Comparison of ENCODE assay signal across 31 mouse cellular contexts in genomic region chr5:133833217-133833616, GRCm38 (mm10).
"Had no signal": no experiment of that assay in that cellular context is flagged by ENCODE, and none has a peak within 500 bp of the region (broad histone marks: within the 10 kb centered on the region; RNA-seq: fewer than 3 reads in every experiment).

No protein-coding gene starts in this region.

- H3K9me3 ChIP-seq: limb, embryonic 10.5 days; limb, embryonic 12.5 days; limb, embryonic 13.5 days; limb, embryonic 15.5 days; liver, embryonic 12.5 days; lung, embryonic 15.5 days; midbrain, embryonic 12.5 days; midbrain, embryonic 13.5 days; midbrain, embryonic 15.5 days; neural tube, embryonic 12.5 days had no signal

- H3K4me1 ChIP-seq: limb, embryonic 15.5 days; liver, embryonic 12.5 days; liver, embryonic 13.5 days; liver, embryonic 15.5 days; lung, embryonic 15.5 days; megakaryocyte, embryonic 14.5 days; midbrain, embryonic 12.5 days; midbrain, embryonic 13.5 days; midbrain, embryonic 15.5 days; neural tube, embryonic 12.5 days had no signal

- H3K27me3 ChIP-seq: limb, embryonic 12.5 days; limb, embryonic 13.5 days; limb, embryonic 15.5 days; liver, embryonic 12.5 days; liver, embryonic 13.5 days; liver, embryonic 15.5 days; lung, embryonic 15.5 days; megakaryocyte, embryonic 14.5 days; midbrain, embryonic 12.5 days; midbrain, embryonic 13.5 days; midbrain, embryonic 15.5 days; neural tube, embryonic 12.5 days had no signal

- H3K4me2 ChIP-seq: limb, embryonic 12.5 days; limb, embryonic 13.5 days; limb, embryonic 15.5 days; liver, embryonic 11.5 days; liver, embryonic 12.5 days; liver, embryonic 13.5 days; liver, embryonic 15.5 days; lung, embryonic 14.5 days; lung, embryonic 15.5 days; midbrain, embryonic 12.5 days; midbrain, embryonic 13.5 days; midbrain, embryonic 15.5 days; neural tube, embryonic 12.5 days had no signal

- H3K9ac ChIP-seq: limb, embryonic 12.5 days; limb, embryonic 13.5 days; limb, embryonic 15.5 days; liver, embryonic 12.5 days; liver, embryonic 13.5 days; liver, embryonic 14.5 days; liver, embryonic 15.5 days; liver, postnatal 0 days; lung, embryonic 14.5 days; lung, embryonic 15.5 days; midbrain, embryonic 12.5 days; midbrain, embryonic 13.5 days; midbrain, embryonic 15.5 days; neural tube, embryonic 12.5 days had no signal

- ATAC-seq: liver, embryonic 12.5 days; liver, postnatal 0 days; lung, postnatal 0 days; midbrain, embryonic 13.5 days; midbrain, embryonic 15.5 days; midbrain, embryonic 16.5 days had no signal

- DNase-seq: left cerebral cortex, postnatal 4 days; liver; liver, embryonic 13.5 days; liver, postnatal 0 days; lung, adult 18-20 months; lung, adult 2 months; lung, embryonic 14.5 days; lung, postnatal 10 days; lung, postnatal 14 days; lung, postnatal 36 days; lung, postnatal 4 days; midbrain, embryonic 14.5 days had no signal

- H3K4me3 ChIP-seq: left cerebral cortex, adult 2 months; limb, embryonic 10.5 days; limb, embryonic 12.5 days; limb, embryonic 13.5 days; limb, embryonic 15.5 days; liver, embryonic 12.5 days; liver, embryonic 13.5 days; liver, embryonic 15.5 days; lung, embryonic 15.5 days; megakaryocyte, embryonic 14.5 days; midbrain, embryonic 12.5 days; midbrain, embryonic 13.5 days; midbrain, embryonic 15.5 days; myocyte; neural tube, embryonic 12.5 days had no signal

- H3K27ac ChIP-seq: left cerebral cortex, adult 2 months; limb, embryonic 10.5 days; limb, embryonic 12.5 days; limb, embryonic 13.5 days; limb, embryonic 15.5 days; liver, embryonic 12.5 days; liver, embryonic 13.5 days; liver, embryonic 14.5 days; liver, embryonic 15.5 days; lung, embryonic 15.5 days; macrophage; midbrain, embryonic 12.5 days; midbrain, embryonic 13.5 days; midbrain, embryonic 15.5 days; neural tube, embryonic 12.5 days had no signal

- H3K36me3 ChIP-seq: limb, embryonic 10.5 days; limb, embryonic 12.5 days; limb, embryonic 13.5 days; limb, embryonic 15.5 days; liver, embryonic 12.5 days; liver, embryonic 13.5 days; liver, embryonic 15.5 days; lung, embryonic 15.5 days; midbrain, embryonic 12.5 days; midbrain, embryonic 13.5 days; midbrain, embryonic 15.5 days; neural tube, embryonic 12.5 days had no signal
